Mouse (Mus musculus): ENCODE measurements around the gene Ccdc106. TPM values are rescaled to one million over a fixed set of nuclear protein-coding genes. Genes with fewer than 3 reads are reported as not detected.

Ccdc106 gene
- total RNA-seq, 2 experiments from 2014 or later, result not detected

DNA sequence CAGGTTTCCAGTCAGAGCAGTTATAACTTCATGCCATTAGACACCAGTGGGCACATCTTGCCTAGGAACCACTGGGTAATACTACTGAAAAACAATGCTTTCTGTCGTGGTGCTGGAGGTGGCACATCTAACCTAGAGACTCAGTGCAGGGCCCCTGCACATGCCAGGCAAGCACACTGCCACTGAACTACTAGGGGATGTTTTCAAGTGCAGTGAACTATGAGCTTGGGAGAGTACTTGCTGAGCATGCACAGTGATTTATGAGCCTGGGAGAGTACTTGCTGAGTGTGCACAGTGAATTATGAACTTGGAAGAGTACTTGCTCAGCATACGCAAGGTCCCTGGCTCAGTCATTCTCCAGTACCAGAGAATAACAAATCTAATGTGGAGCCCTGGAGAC, 82.2 kb downstream of the Ccdc106 start:
- ATAC-seq (replicated peaks; ENCODE audit: low FRiP score, poor library complexity, severe bottlenecking), result no peak

DNA sequence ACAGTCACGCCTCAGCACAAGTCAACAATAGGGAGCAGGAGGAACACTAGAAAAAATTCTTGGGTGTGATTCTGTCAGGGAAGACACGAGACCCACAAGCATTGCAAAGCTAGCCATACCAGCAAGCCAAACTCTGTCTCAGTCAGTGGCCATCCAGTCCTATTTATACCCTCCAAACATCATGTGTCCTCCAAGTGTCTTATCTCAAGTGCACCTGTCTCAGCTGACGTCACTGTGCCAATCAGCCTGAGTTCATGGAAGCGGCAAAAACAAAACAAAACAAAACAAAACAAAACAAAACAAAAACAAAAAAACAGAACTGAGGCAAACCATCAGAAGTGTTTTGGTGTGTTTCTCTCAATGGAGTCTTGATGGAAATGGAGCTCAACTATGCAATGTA, 87.9 kb downstream of the Ccdc106 start:
- no peak for ATAC-seq (replicated peaks; ENCODE audit: low FRiP score, poor library complexity, severe bottlenecking)

DNA sequence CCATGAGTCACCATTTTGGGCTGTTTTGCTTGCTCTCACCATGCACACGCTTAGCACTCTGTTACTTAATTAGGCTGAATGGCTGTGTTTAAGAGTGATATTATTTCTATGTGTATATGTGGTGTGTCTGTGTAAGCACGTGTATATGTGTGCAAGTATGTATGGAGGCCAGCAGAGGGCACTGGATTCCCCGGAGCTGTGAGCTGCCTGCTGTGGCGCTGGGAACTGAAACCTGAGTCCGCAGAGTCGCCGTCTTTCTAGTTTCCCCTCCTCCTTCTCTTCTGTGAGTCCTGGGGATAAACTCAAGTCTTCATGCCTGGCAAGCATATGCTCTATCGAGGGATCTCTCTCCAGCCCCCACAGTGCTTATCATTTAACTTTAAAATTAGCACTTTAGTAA, 88.9 kb downstream of the Ccdc106 start:
- no peak for ATAC-seq (replicated peaks; ENCODE audit: low FRiP score, poor library complexity, severe bottlenecking)

Other genes with a start within 250 kb of the Ccdc106 start
- not detected in 2 replicates for gene Fam71e2, start 249.3 kb upstream of the Ccdc106 start, total RNA-seq (2015; ENCODE audit: low replicate concordance)
- gene Fam71e2, start 249.3 kb upstream of the Ccdc106 start, total RNA-seq (2017; ENCODE audit: low replicate concordance), result not detected in 2 replicates
- gene Il11, start 237.7 kb upstream of the Ccdc106 start, total RNA-seq (2015; ENCODE audit: low replicate concordance), result not detected in 2 replicates
- gene Il11, start 237.7 kb upstream of the Ccdc106 start, total RNA-seq (2017; ENCODE audit: low replicate concordance), result not detected in 2 replicates
- gene Tmem190, start 237.6 kb upstream of the Ccdc106 start, total RNA-seq (2015; ENCODE audit: low replicate concordance), result not detected in 2 replicates
- gene Tmem190, start 237.6 kb upstream of the Ccdc106 start, total RNA-seq (2017; ENCODE audit: low replicate concordance), result not detected in 2 replicates
- 2.9 TPM in 1 of 2 replicates, not detected in the other for gene Tmem238, start 230.9 kb upstream of the Ccdc106 start, total RNA-seq (2015; ENCODE audit: low replicate concordance)
- gene Tmem238, start 230.9 kb upstream of the Ccdc106 start, total RNA-seq (2017; ENCODE audit: low replicate concordance), result 0.90 and 0.98 TPM in 2 replicates
- gene Rpl28, start 227.7 kb upstream of the Ccdc106 start, total RNA-seq (2015; ENCODE audit: low replicate concordance), result 603 and 642 TPM in 2 replicates
- gene Rpl28, start 227.7 kb upstream of the Ccdc106 start, total RNA-seq (2017; ENCODE audit: low replicate concordance), result 83.6 and 269 TPM in 2 replicates
- gene Ube2s, start 208.0 kb upstream of the Ccdc106 start, total RNA-seq (2015; ENCODE audit: low replicate concordance), result 686 and 831 TPM in 2 replicates
- gene Ube2s, start 208.0 kb upstream of the Ccdc106 start, total RNA-seq (2017; ENCODE audit: low replicate concordance), result 310 and 437 TPM in 2 replicates
- not detected in 2 replicates for gene Shisa7, start 175.9 kb upstream of the Ccdc106 start, total RNA-seq (2015; ENCODE audit: low replicate concordance)
- not detected in 2 replicates for gene Shisa7, start 175.9 kb upstream of the Ccdc106 start, total RNA-seq (2017; ENCODE audit: low replicate concordance)
- gene Isoc2b, start 150.3 kb upstream of the Ccdc106 start, total RNA-seq (2015; ENCODE audit: low replicate concordance), result not detected in 2 replicates
- 1.5 TPM in 1 of 2 replicates, not detected in the other for gene Isoc2b, start 150.3 kb upstream of the Ccdc106 start, total RNA-seq (2017; ENCODE audit: low replicate concordance)
- 2.2 TPM in 1 of 2 replicates, not detected in the other for gene Isoc2a, start 143.4 kb upstream of the Ccdc106 start, total RNA-seq (2015; ENCODE audit: low replicate concordance)
- 0.26 and 1.8 TPM in 2 replicates for gene Isoc2a, start 143.4 kb upstream of the Ccdc106 start, total RNA-seq (2017; ENCODE audit: low replicate concordance)
- not detected in 2 replicates for gene Gm36210, start 114.0 kb upstream of the Ccdc106 start, total RNA-seq (2015; ENCODE audit: low replicate concordance)
- gene Gm36210, start 114.0 kb upstream of the Ccdc106 start, total RNA-seq (2017; ENCODE audit: low replicate concordance), result not detected in 2 replicates
- 7.1 and 8.6 TPM in 2 replicates for gene Zfp628, start 105.3 kb upstream of the Ccdc106 start, total RNA-seq (2015; ENCODE audit: low replicate concordance)
- gene Zfp628, start 105.3 kb upstream of the Ccdc106 start, total RNA-seq (2017; ENCODE audit: low replicate concordance), result 4.6 and 11.6 TPM in 2 replicates
- 2.9 TPM in 1 of 2 replicates, not detected in the other for gene Nat14, start 98.5 kb upstream of the Ccdc106 start, total RNA-seq (2015; ENCODE audit: low replicate concordance)
- 0.64 and 4.4 TPM in 2 replicates for gene Nat14, start 98.5 kb upstream of the Ccdc106 start, total RNA-seq (2017; ENCODE audit: low replicate concordance)
- gene Ssc5d, start 94.8 kb upstream of the Ccdc106 start, total RNA-seq (2015; ENCODE audit: low replicate concordance), result not detected in 2 replicates
- not detected in 2 replicates for gene Ssc5d, start 94.8 kb upstream of the Ccdc106 start, total RNA-seq (2017; ENCODE audit: low replicate concordance)
- not detected in 2 replicates for gene Sbk2, start 56.1 kb upstream of the Ccdc106 start, total RNA-seq (2015; ENCODE audit: low replicate concordance)
- not detected in 2 replicates for gene Sbk2, start 56.1 kb upstream of the Ccdc106 start, total RNA-seq (2017; ENCODE audit: low replicate concordance)
- gene Sbk3, start 49.4 kb upstream of the Ccdc106 start, total RNA-seq (2015; ENCODE audit: low replicate concordance), result not detected in 2 replicates
- not detected in 2 replicates for gene Sbk3, start 49.4 kb upstream of the Ccdc106 start, total RNA-seq (2017; ENCODE audit: low replicate concordance)
- 9.2 TPM in 1 of 2 replicates, not detected in the other for gene Zfp579, start 24.4 kb upstream of the Ccdc106 start, total RNA-seq (2015; ENCODE audit: low replicate concordance)
- 1.8 TPM in 1 of 2 replicates, not detected in the other for gene Zfp579, start 24.4 kb upstream of the Ccdc106 start, total RNA-seq (2017; ENCODE audit: low replicate concordance)
- gene Zfp524, start 6.1 kb upstream of the Ccdc106 start, total RNA-seq (2015; ENCODE audit: low replicate concordance), result 4.7 and 16.3 TPM in 2 replicates
- 0.64 and 3.2 TPM in 2 replicates for gene Zfp524, start 6.1 kb upstream of the Ccdc106 start, total RNA-seq (2017; ENCODE audit: low replicate concordance)
- gene Fiz1, start 5.9 kb upstream of the Ccdc106 start, total RNA-seq (2015; ENCODE audit: low replicate concordance), result 11.9 and 14.7 TPM in 2 replicates
- 5.6 and 9.1 TPM in 2 replicates for gene Fiz1, start 5.9 kb upstream of the Ccdc106 start, total RNA-seq (2017; ENCODE audit: low replicate concordance)
- gene Gm44973, start 5.1 kb upstream of the Ccdc106 start, total RNA-seq (2015; ENCODE audit: low replicate concordance), result 5.0 TPM in 1 of 2 replicates, not detected in the other
- gene Gm44973, start 5.1 kb upstream of the Ccdc106 start, total RNA-seq (2017; ENCODE audit: low replicate concordance), result 1.4 TPM in 1 of 2 replicates, not detected in the other
- gene Zfp865, start 177 bp upstream of the Ccdc106 start, total RNA-seq (2015; ENCODE audit: low replicate concordance), result 9.0 and 9.2 TPM in 2 replicates
- gene Zfp865, start 177 bp upstream of the Ccdc106 start, total RNA-seq (2017; ENCODE audit: low replicate concordance), result 6.3 and 7.6 TPM in 2 replicates
- not detected in 2 replicates for gene 4632433K11Rik, start 13.6 kb downstream of the Ccdc106 start, total RNA-seq (2015; ENCODE audit: low replicate concordance)
- gene 4632433K11Rik, start 13.6 kb downstream of the Ccdc106 start, total RNA-seq (2017; ENCODE audit: low replicate concordance), result not detected in 2 replicates
- 0.42 and 1.8 TPM in 2 replicates for gene Zfp784, start 17.9 kb downstream of the Ccdc106 start, total RNA-seq (2015; ENCODE audit: low replicate concordance)
- gene Zfp784, start 17.9 kb downstream of the Ccdc106 start, total RNA-seq (2017; ENCODE audit: low replicate concordance), result 0.90 TPM in 1 of 2 replicates, not detected in the other
- gene Zfp580, start 31.0 kb downstream of the Ccdc106 start, total RNA-seq (2015; ENCODE audit: low replicate concordance), result not detected in 2 replicates
- gene Zfp580, start 31.0 kb downstream of the Ccdc106 start, total RNA-seq (2017; ENCODE audit: low replicate concordance), result not detected in 2 replicates
- 93.0 and 138 TPM in 2 replicates for gene U2af2, start 41.6 kb downstream of the Ccdc106 start, total RNA-seq (2015; ENCODE audit: low replicate concordance)
- 83.8 and 99.2 TPM in 2 replicates for gene U2af2, start 41.6 kb downstream of the Ccdc106 start, total RNA-seq (2017; ENCODE audit: low replicate concordance)
- gene Epn1, start 59.7 kb downstream of the Ccdc106 start, total RNA-seq (2015; ENCODE audit: low replicate concordance), result 84.3 and 88.3 TPM in 2 replicates
- 75.9 and 127 TPM in 2 replicates for gene Epn1, start 59.7 kb downstream of the Ccdc106 start, total RNA-seq (2017; ENCODE audit: low replicate concordance)
- gene Rfpl4, start 96.4 kb downstream of the Ccdc106 start, total RNA-seq (2015; ENCODE audit: low replicate concordance), result not detected in 2 replicates
- gene Rfpl4, start 96.4 kb downstream of the Ccdc106 start, total RNA-seq (2017; ENCODE audit: low replicate concordance), result not detected in 2 replicates
- gene Rasl2-9, start 105.4 kb downstream of the Ccdc106 start, total RNA-seq (2015; ENCODE audit: low replicate concordance), result not detected in 2 replicates
- gene Rasl2-9, start 105.4 kb downstream of the Ccdc106 start, total RNA-seq (2017; ENCODE audit: low replicate concordance), result not detected in 2 replicates
- gene Vmn1r55, start 129.1 kb downstream of the Ccdc106 start, total RNA-seq (2015; ENCODE audit: low replicate concordance), result not detected in 2 replicates
- gene Vmn1r55, start 129.1 kb downstream of the Ccdc106 start, total RNA-seq (2017; ENCODE audit: low replicate concordance), result 0.13 TPM in 1 of 2 replicates, not detected in the other
- gene Vmn1r56, start 176.2 kb downstream of the Ccdc106 start, total RNA-seq (2015; ENCODE audit: low replicate concordance), result not detected in 2 replicates
- gene Vmn1r56, start 176.2 kb downstream of the Ccdc106 start, total RNA-seq (2017; ENCODE audit: low replicate concordance), result not detected in 2 replicates
- not detected in 2 replicates for gene Vmn1r57, start 197.9 kb downstream of the Ccdc106 start, total RNA-seq (2015; ENCODE audit: low replicate concordance)
- not detected in 2 replicates for gene Vmn1r57, start 197.9 kb downstream of the Ccdc106 start, total RNA-seq (2017; ENCODE audit: low replicate concordance)